Comparison of ENCODE assay signal across 8 mouse cellular contexts in the genomic region with DNA sequence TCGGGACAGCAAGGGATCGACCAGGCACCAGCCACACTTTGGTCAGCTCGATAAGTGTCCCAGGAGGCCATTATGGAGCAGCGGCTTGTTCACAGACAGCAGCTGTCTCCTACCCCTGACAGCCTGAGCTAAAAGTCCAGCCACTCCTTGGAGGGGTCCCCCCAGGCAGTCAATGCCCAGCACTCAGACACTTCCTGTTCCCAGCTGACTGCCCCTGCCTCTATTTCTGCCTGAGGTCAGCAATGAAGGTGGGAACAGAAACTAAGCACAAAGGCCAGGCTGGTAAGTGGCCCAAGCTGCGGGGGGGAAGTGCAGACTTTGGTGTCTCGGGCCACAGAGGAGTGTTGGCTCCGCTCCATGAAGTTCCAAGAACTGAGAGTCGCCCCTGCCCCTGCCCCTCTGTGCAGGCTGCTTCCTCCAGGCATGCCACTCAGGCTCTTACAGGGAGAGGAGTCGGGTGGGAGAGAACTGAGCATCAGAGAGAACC.
DNase-seq lines count a peak whose midpoint lies in the region; ATAC-seq lines count a peak whose summit lies in the region.

No protein-coding gene starts in this region.

- no peak overlapping the region for H3K4me3 ChIP-seq in lung, embryonic 15.5 days
- H3K4me3 ChIP-seq in forebrain, embryonic 12.5 days (replicated peaks): no peak overlapping the region
- H3K4me3 ChIP-seq in midbrain, embryonic 10.5 days: no peak overlapping the region

- no peaks in the 10 kb centered on the region for H3K9me3 ChIP-seq in lung, embryonic 15.5 days
- no peaks in the 10 kb centered on the region for H3K9me3 ChIP-seq in forebrain, embryonic 12.5 days
- H3K9me3 ChIP-seq in midbrain, embryonic 10.5 days (replicated peaks): peaks cover 6% of the 10 kb centered on the region; the same call in 1 of the 2 replicates

- no peak for DNase-seq in lung, postnatal 25 days (ENCODE audit: low spot score)
- DNase-seq in kidney, adult 11 months: peak; percentile 21
- DNase-seq in midbrain, embryonic 10.5 days (ENCODE audit: low spot score): no peak
- DNase-seq in urinary bladder, postnatal 25 days (ENCODE audit: low spot score): no peak
- no peak for DNase-seq in cerebellum, postnatal 25 days
- no peak for DNase-seq in cerebellum, adult 11-12 months

- H3K9ac ChIP-seq in lung, embryonic 15.5 days: no peak overlapping the region
- H3K9ac ChIP-seq in forebrain, embryonic 12.5 days: no peak overlapping the region

- peak overlapping the region; percentile 30; the same call in 1 of the 2 replicates for H3K27ac ChIP-seq in lung, embryonic 15.5 days
- H3K27ac ChIP-seq in forebrain, embryonic 12.5 days: peak overlapping the region; percentile 63; the same call in 1 of the 2 replicates
- peak overlapping the region; percentile 77 for H3K27ac ChIP-seq in midbrain, embryonic 10.5 days (replicated peaks)

- no peaks in the 10 kb centered on the region for H3K36me3 ChIP-seq in lung, embryonic 15.5 days
- H3K36me3 ChIP-seq in forebrain, embryonic 12.5 days (replicated peaks): peaks cover 15% of the 10 kb centered on the region
- H3K36me3 ChIP-seq in midbrain, embryonic 10.5 days: peaks cover 57% of the 10 kb centered on the region

- no peaks in the 10 kb centered on the region for H3K27me3 ChIP-seq in lung, embryonic 15.5 days
- H3K27me3 ChIP-seq in forebrain, embryonic 12.5 days: no peaks in the 10 kb centered on the region
- no peaks in the 10 kb centered on the region for H3K27me3 ChIP-seq in midbrain, embryonic 10.5 days (ENCODE audit: low read depth, poor library complexity, severe bottlenecking)

- WGBS in lung, embryonic 15.5 days: 21% methylated on average over 9 of the region's 9 CpGs
- 52% methylated on average over 9 of the region's 9 CpGs for WGBS in forebrain, embryonic 12.5 days
- 68% methylated on average over 9 of the region's 9 CpGs for WGBS in midbrain, embryonic 10.5 days

- peaks cover 37% of the 10 kb centered on the region for H3K4me1 ChIP-seq in lung, embryonic 15.5 days
- H3K4me1 ChIP-seq in forebrain, embryonic 12.5 days: peaks cover 17% of the 10 kb centered on the region
- peaks cover 25% of the 10 kb centered on the region for H3K4me1 ChIP-seq in midbrain, embryonic 10.5 days

- H3K4me2 ChIP-seq in lung, embryonic 15.5 days: 0 out of 2 replicates have a peak overlapping the region, but pooled peaks have one; percentile 1
- H3K4me2 ChIP-seq in forebrain, embryonic 12.5 days: no peak overlapping the region

- peak; percentile 45; the same call in 1 of the 2 replicates for ATAC-seq in lung, embryonic 15.5 days (ENCODE audit: borderline replicate concordance, extremely low read depth, low FRiP score, low TSS enrichment)
- no peak for ATAC-seq in forebrain, embryonic 12.5 days (ENCODE audit: low FRiP score)
